Mouse (Mus musculus) CD4-positive, CD25-positive, alpha-beta regulatory T cell, adult 9 weeks (primary cell): ENCODE results near the gene Unc93a. TPM values are rescaled to one million over a fixed set of nuclear protein-coding genes. Genes with fewer than 3 reads are reported as not detected.

Experiments
- polyA plus RNA-seq: library from polyadenylated mRNA; unstranded; fragments of 100-300 nt; shearing (Covaris generic); gene quantifications from one replicate; pipeline ENCODE4 v1.2.1, GENCODE M21; 2017

Gene Unc93a
- polyA plus RNA-seq = not detected

GRCm38 (mm10) chr17:13131710-13132109 is at the start of gene Unc93a:
TSS of gene Unc93a (minus strand) at chr17:13131810.

DNA sequence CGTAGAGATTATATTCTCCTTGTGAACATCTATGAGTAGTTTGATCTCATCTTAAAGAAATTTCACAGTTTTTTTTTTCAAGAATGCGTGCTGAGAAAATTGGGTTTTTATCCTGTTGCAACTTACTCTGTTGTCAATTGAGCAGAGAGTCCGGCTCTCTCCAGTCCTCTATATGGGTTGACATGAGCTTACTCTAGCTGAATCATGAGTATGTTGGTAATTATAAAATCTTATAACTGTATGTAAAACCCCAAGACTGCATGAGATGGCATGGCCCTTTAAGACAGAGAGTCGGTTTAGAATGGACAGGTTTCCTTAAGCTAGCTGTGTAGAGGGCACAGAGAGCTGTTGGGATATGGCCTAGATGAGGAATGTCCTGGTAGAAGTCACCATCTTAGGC is 70.8 kb downstream of the Unc93a start, which contains the start of gene Tcp10b:
Tcp10b (plus strand) TSS at position 301 of the 400 bp plus-strand sequence.

Other genes starting within 250 kb of the Unc93a start
- gene Pnldc1, start 221.6 kb downstream of the Unc93a start, polyA plus RNA-seq = 0.41 TPM
- gene Tcp1, start 216.1 kb downstream of the Unc93a start, polyA plus RNA-seq = 255 TPM
- gene Mrpl18, start 215.5 kb downstream of the Unc93a start, polyA plus RNA-seq = 164 TPM
- 1.4 TPM for gene Acat3, start 191.2 kb downstream of the Unc93a start, polyA plus RNA-seq
- 47.0 TPM for gene Acat2, start 171.1 kb downstream of the Unc93a start, polyA plus RNA-seq
- 17.3 TPM for gene Wtap, start 137.6 kb downstream of the Unc93a start, polyA plus RNA-seq
- gene Sod2, start 125.0 kb downstream of the Unc93a start, polyA plus RNA-seq = 132 TPM
- gene Gpr31b, start 79.5 kb downstream of the Unc93a start, polyA plus RNA-seq = not detected
- 0.31 TPM for gene Tcp10b, start 70.7 kb downstream of the Unc93a start, polyA plus RNA-seq
- gene Smok2a, start 89.4 kb upstream of the Unc93a start, polyA plus RNA-seq = not detected
- not detected for gene Smok2b, start 98.4 kb upstream of the Unc93a start, polyA plus RNA-seq
- gene Tcp10c, start 222.8 kb upstream of the Unc93a start, polyA plus RNA-seq = not detected